Mouse (Mus musculus): Measurements from ENCODE around the gene Cnnm4.
"Not testable (repeated sequence)": the region's sequence is repeated elsewhere in the genome, so short reads cannot be mapped to it uniquely, and the experiment has no call there.

Gene Cnnm4

GRCm38 (mm10) chr1:36522210-36522609, 50.8 kb downstream of the Cnnm4 start:
- DNase-seq: no peak

GRCm38 (mm10) chr1:36523332-36524013, 52.1 kb downstream of the Cnnm4 start:
- DNase-seq: peak; percentile 84 to 85

DNA sequence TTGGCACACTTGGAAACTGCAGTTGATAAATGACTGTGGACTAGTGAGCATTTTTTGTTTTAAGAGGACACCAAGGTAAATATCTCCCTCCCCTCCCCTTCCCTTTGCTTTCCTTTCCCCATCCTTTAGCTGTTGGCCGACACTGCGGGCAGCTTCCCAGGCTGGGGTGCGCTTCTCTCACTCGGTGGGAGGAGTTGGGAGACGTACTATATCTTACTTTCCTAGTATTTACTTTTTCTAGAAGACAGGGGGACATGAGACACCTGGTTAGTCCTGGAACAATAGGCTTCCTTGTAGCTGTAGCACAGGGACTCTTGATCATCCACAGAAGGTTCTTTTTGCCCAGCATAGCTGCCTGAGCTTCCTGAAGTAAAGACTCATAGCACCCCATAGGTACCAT, 52.6 kb downstream of the Cnnm4 start:
- no peak for DNase-seq

DNA sequence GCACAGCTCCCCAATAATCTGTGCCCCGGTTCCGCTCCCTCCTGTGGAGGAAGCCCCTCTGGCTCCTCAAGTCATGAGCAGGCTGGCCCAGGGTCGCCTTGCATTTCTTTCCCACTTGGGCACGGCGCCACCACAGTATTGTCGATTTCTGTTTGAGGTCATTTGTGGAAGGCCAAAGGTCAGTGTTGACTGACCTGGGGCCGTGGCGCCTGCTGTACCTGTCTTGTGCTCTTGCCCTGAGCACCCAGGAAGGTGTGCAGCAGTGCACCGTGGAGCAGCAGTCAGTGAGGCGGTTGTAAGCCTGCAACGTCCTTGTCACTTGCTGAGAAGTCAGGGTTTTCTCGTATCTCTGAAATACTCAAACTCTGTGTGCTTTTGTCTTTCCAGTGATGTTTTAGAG, 54.4 kb downstream of the Cnnm4 start:
- no peak for DNase-seq

DNA sequence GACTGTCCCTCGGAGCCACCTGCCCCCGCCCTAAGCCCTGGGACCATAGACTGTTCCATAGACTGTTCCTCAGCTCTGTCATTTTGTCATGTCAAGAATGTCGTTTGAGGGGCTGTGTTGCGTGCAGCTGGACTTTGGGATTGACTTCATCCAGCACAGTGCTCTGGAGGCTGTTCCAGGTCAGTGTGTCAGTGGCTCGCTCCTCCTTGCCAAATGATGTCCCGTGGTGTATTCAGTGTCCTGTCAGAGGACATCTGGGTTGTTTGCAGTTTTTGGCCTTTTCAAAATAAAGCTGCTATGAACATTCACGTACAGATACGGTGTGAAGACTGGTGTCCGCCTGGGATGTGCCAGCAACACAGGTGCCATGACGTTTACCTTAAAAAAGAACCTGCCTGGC, 55.5 kb downstream of the Cnnm4 start:
- DNase-seq: peak in 1 of 2 experiments; percentile 18

DNA sequence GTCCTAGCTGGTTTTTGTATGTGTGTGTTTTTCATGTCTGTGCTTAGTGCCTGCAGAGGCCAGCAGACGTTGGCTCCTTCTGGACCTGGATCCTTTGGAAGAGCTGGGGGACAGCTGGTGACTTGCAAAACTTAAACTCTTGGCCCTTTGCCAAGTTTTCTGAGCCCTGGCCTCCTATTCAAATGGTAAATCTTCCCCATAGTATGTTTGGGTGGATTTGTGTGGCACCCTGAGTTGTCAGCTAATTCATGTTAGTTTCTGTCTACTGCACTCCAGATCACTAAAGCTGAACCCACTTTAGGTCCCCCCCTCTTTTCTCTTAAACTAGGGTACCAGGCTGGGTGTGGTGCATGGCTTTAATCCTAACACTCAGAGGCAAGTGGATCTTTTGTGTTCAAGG, 56.9 kb downstream of the Cnnm4 start:
- DNase-seq: peak; percentile 74 to 81

DNA sequence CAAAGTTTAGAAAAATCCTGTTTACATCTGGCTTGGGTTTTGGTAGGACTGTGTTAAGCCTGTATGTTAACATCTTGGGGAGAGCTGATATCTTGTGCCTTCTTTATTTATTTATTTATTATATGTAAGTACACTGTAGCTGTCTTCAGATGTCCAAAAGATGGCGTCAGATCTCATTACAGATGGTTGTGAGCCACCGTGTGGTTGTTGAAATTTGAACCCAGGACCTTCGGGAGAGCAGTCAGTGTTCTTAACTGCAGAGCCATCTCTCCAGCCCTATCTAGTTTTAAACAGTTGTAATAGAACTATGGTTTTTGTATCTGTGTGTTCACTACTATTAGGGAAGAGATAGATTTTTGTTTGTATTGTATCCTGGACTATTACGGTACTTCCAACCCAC, 57.9 kb downstream of the Cnnm4 start:
- no peak for DNase-seq

DNA sequence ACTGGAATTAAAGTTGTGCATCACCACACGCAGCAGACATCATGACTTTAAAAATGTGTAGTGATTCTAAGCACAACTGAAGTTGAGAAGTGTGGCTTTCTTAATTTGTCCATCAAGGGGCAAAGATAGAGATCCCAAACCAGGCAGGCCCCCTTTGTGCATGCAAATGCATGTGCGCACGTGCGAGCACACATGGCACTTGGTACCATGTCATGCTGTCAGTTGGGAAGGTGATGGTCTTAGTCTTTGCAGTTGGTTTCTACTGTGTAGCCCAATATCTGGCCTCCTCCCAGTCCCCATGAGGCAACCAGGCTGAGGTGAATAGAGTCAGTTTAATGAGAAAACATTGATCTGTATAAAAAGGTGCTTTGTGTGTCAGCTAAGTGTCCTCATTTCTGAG, 58.5 kb downstream of the Cnnm4 start:
- no peak for DNase-seq

- DNase-seq: no peak
Observed at GRCm38 (mm10) chr1:36530485-36530884, 59.1 kb downstream of the Cnnm4 start.

DNA sequence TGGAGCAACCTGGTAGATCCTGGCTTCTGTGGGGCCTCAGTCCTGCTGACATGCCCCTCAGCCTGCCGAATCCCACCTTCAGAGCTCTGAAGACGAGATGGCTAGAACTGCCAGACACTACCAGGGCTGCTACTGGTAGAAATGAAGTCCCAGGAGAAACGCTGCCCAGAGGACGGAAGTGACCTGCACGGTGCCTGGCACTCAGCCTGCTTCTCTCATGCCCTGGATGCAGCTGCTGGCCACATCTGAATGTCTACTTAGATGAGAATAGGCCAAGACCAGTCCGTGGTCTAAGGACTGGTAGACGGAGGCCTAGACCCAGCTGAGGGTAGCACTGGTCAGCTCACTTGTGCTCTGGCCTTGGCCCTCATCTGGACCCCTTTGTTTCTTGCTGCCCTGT, 59.5 kb downstream of the Cnnm4 start:
- no peak for DNase-seq

- DNase-seq: no peak
Observed at GRCm38 (mm10) chr1:36531461-36531860, 60.0 kb downstream of the Cnnm4 start.

GRCm38 (mm10) chr1:36533546-36533945, 62.1 kb downstream of the Cnnm4 start:
- DNase-seq: no peak

DNA sequence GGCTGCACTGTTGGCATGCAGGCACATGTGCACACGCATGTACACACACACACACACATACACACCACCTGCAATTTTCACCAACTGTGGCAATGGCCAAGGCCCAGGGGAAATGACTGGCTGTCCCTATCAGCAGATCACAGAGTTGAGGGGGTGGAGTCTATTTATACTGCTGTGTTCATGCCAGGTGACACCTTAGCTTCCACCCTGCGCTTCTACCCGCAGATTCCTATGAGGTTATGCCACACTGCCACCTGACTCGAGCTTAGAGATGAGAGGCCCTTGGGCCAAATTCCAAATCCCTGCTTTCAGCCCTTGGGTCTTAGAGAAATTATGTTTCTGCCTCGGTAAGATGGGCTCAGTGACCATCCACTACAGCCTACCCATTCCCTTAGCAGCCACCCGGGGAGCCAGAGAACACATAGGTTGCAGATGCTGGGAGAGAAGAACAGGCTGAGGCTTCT, 63.2 kb downstream of the Cnnm4 start:
- peak in 1 of 2 experiments; percentile 42 for DNase-seq

GRCm38 (mm10) chr1:36535477-36536396, 64.3 kb downstream of the Cnnm4 start:
- DNase-seq: peak; percentile 94 to 95

- DNase-seq: no peak
Observed at GRCm38 (mm10) chr1:36536397-36536728, 64.9 kb downstream of the Cnnm4 start.

DNA sequence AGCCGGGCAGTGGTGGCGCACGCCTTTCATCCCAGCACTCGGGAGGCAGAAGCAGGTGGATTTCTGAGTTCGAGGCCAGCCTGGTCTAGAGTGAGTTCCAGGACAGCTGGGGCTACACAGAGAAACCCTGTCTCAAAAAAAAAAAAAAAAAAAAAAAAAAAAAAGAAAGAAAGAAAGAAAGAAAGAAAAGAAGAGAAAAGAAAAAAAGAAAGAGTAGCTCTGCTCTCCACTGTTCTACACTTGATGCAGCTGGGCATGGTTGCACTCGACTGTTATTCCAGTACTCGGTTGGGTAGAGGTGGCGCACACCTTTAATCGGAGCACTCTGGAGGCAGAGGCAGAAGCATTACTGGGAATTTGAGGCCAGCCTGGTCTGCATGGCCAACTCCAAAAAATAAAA, 65.4 kb downstream of the Cnnm4 start, which contains the start of gene Ankrd23:
TSS of gene Ankrd23 (minus strand) at position 101 of the 400 bp plus-strand sequence.
- DNase-seq: not testable (repeated sequence)

DNA sequence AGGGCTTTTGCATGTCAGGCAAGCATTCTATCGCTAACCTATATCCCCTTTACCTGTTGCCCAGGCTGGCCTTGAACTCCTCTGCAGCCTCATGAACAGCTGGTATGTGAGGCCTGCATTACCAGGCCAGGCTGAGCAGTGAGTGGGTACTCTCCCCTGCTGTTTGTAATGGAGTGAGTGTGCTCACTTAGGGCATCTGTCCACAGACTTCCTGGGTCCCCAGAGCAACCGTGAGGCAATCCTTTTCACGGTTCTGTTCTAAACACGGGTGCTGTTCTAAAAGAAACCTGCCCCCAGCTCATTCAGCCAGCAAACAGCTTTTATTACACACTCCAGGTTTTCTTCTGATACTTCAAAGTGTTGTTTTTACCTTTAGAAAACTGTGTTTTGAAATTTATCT, 67.3 kb downstream of the Cnnm4 start:
- DNase-seq: no peak

GRCm38 (mm10) chr1:36539186-36539585, 67.8 kb downstream of the Cnnm4 start, which contains the start of gene Gm42417:
Gene Gm42417 (minus strand): TSS chr1:36539429.
- DNase-seq: peak; percentile 61 to 79

- no peak for DNase-seq
Observed at GRCm38 (mm10) chr1:36540132-36540531, 68.7 kb downstream of the Cnnm4 start.

DNA sequence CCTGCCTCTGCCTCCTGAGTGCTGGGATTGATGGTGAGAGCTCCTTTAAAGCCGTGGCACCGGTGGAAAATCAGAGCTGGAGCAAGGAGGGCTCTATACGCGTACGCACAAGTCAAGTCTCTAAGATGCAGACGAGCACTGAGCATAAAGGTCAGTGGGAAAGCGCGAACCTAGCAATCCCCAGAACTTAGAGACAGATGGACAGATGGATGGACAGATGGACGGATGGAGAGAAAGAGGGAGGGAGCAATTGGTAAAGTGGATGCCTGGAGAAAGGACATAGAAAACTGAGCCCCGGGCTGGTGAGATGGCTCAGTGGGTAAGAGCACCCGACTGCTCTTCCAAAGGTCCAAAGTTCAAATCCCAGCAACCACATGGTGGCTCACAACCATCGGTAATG, 69.4 kb downstream of the Cnnm4 start:
- peak in 1 of 2 experiments; percentile 42 for DNase-seq

GRCm38 (mm10) chr1:36541844-36542243, 70.4 kb downstream of the Cnnm4 start:
- peak; percentile 80 to 87 for DNase-seq

DNA sequence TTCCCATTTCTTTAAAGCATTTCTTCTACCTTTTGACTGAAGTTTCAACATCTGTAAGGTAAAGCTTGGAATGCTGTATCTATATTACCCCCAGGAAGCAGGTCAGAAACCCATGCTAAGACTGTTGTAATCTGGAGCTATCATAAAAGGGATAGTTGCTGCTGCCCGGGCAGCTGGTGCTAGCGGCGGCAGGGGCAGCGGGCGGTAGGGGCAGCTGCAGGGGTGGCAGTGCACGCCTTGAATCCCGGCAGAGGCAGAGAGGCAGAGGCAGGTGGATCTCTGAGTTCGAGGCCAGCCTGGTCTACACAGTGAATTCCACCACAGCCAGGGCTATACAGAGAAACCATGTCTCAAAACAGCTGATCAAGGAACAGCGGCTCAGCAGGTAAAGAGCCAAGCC, 71.5 kb downstream of the Cnnm4 start:
- no peak for DNase-seq

GRCm38 (mm10) chr1:36545382-36545781, 74.0 kb downstream of the Cnnm4 start:
- DNase-seq: no peak
